Mouse (Mus musculus): ENCODE results near the gene Midn. TPM values are rescaled to one million over a fixed set of nuclear protein-coding genes. Genes with fewer than 3 reads are reported as not detected.
A peak's percentile ranks its signal among the peaks of the same experiment; 100 is the strongest.

The Midn gene
- polyA plus RNA-seq, 1 experiment from 2014 or later = 19.4 TPM

DNA sequence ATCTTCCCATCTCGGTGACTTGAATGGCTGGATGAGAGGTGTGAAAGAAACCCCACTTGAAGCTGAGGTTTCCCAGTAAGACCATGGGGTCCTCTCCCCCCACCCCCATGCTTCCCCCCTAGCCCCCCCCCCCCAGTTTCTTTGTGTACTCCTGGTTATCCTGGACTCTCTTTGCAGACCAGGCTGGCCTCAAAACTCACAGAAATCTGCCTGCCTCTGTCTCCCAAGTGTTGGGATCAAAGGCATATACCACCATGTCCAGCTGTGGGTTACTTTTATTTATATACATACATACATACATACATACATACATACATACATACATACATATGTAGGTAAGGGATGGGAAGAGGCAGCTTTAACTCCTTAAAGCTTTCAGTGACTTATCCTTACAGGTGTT, 21.0 kb downstream of the Midn start:
- no peak for ATAC-seq (ENCODE audit: low FRiP score)
- WGBS = 67% methylated on average over 1 of the region's 1 CpGs
- H3K9me3 ChIP-seq (replicated peaks) = no peaks in the 10 kb centered on the region
- no peaks in the 10 kb centered on the region for H3K27me3 ChIP-seq (replicated peaks)
- H3K4me2 ChIP-seq = peak overlapping the region; percentile 96
- H3K36me3 ChIP-seq = peaks cover 25% of the 10 kb centered on the region
- H3K4me3 ChIP-seq (replicated peaks) = peak overlapping the region; percentile 90
- peaks cover 78% of the 10 kb centered on the region for H3K4me1 ChIP-seq
- peak overlapping the region; percentile 100 for H3K9ac ChIP-seq (replicated peaks)
- peak overlapping the region; percentile 100 for H3K27ac ChIP-seq (replicated peaks)

DNA sequence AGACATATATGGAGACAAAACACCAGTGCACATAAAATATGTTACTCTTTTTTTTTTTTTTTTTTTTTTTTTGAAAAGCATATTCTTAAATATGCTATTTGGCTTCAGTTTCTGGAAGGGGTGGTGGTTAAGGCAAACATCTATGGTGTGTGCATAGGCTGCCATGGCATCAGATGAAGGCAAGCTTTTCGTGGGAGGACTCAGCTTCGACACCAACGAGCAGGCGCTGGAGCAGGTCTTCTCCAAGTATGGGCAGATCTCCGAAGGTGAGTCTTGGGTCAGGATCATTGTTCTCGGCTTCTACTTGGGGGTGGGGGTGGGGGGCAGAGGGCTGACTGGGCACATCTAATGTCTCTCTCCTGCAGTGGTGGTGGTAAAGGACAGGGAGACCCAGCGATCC, 21.6 kb downstream of the Midn start:
- WGBS = 93% methylated on average over 7 of the region's 7 CpGs
- Histone ChIP-seq H3K27ac (replicated peaks) (0 out of 2 replicates have a peak overlapping the region, but pooled peaks have one; percentile 5), H3K9ac (replicated peaks) (peak overlapping the region; percentile 100; the same call in 1 of the 2 replicates)

DNA sequence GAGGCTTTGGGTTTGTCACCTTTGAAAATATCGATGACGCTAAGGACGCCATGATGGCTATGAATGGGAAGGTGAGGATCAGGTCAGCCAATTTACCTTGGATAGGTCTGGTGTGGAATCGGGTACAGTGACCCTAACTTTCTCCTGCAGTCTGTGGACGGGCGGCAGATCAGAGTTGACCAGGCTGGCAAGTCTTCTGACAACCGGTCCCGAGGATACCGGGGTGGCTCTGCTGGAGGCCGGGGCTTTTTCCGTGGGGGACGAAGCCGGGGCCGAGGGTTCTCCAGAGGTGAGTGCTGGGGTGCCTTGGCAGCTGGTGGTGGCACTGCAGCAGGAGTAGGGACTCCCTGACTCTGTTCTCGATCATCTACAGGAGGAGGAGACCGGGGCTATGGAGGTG, 22.0 kb downstream of the Midn start:
- 97% methylated on average over 16 of the region's 16 CpGs for WGBS
- H3K27me3 ChIP-seq (replicated peaks) = no peaks in the 10 kb centered on the region
- H3K4me1 ChIP-seq = peaks cover 72% of the 10 kb centered on the region
- ATAC-seq (ENCODE audit: low FRiP score) = no peak
- 0 out of 2 replicates have a peak overlapping the region, but pooled peaks have one; percentile 1 for H3K4me2 ChIP-seq
- no peaks in the 10 kb centered on the region for H3K9me3 ChIP-seq (replicated peaks)
- H3K36me3 ChIP-seq = peaks cover 25% of the 10 kb centered on the region
- no peak overlapping the region for H3K27ac ChIP-seq (replicated peaks)
- 0 out of 2 replicates have a peak overlapping the region, but pooled peaks have one; percentile 100 for H3K9ac ChIP-seq (replicated peaks)
- no peak overlapping the region for H3K4me3 ChIP-seq (replicated peaks)

More for the DNA sequence above, 21.6 kb downstream of the Midn start:
- H3K4me1 ChIP-seq = peaks cover 73% of the 10 kb centered on the region
- ATAC-seq (ENCODE audit: low FRiP score) = no peak
- H3K27me3 ChIP-seq (replicated peaks) = no peaks in the 10 kb centered on the region
- no peak overlapping the region for H3K4me3 ChIP-seq (replicated peaks)
- H3K4me2 ChIP-seq = peak overlapping the region; percentile 96; the same call in 1 of the 2 replicates
- peaks cover 25% of the 10 kb centered on the region for H3K36me3 ChIP-seq
- no peaks in the 10 kb centered on the region for H3K9me3 ChIP-seq (replicated peaks)

DNA sequence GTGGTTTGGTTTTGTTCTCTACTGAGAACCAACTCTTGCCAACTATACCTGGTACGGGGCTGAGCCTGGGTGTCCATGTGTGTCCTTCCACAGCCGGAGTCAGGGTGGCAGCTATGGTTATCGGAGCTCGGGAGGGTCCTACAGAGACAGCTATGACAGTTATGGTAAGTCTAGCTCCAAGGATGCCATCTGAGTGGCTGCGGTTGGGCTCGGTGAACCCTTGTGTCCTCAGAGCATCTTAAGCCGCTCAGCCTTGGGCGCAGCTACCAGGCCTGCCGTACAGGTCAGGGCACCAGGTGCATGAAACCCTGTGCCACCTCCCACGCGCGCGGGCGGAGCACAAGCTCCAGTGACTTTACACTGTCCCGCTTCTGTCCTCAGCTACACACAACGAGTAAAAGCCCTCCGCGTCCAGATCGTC, 22.5 kb downstream of the Midn start:
- H3K4me1 ChIP-seq = peaks cover 67% of the 10 kb centered on the region
- no peaks in the 10 kb centered on the region for H3K27me3 ChIP-seq (replicated peaks)
- H3K4me2 ChIP-seq = no peak overlapping the region
- H3K9ac ChIP-seq (replicated peaks) = no peak overlapping the region
- H3K27ac ChIP-seq (replicated peaks) = no peak overlapping the region
- H3K36me3 ChIP-seq = peaks cover 25% of the 10 kb centered on the region
- H3K9me3 ChIP-seq (replicated peaks) = no peaks in the 10 kb centered on the region
- no peak for ATAC-seq (ENCODE audit: low FRiP score)
- 97% methylated on average over 19 of the region's 19 CpGs for WGBS
- H3K4me3 ChIP-seq (replicated peaks) = no peak overlapping the region

DNA sequence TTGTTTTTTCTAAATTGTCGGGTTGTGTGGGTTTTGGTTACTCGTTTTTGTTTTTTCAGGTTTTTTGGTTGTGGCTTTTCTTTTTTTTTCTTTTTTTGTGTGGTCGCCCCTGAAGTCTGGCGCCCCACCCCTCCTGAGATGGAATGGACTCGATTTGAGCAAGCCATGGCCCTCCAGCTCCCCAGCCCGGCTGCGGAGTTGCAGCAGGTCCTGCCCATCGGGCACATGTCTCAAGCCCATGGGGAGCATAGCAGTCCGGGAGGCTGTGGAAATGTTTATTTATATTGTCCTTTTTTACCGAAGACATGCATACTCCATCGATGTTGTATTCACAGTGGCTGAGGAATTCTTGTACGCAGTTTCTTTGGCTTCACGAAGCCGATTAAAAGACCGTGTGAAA, 23.2 kb downstream of the Midn start:
- H3K4me3 ChIP-seq (replicated peaks) = no peak overlapping the region
- peak overlapping the region; percentile 92; the same call in 1 of the 2 replicates for H3K27ac ChIP-seq (replicated peaks)
- H3K4me2 ChIP-seq = no peak overlapping the region
- H3K27me3 ChIP-seq (replicated peaks) = no peaks in the 10 kb centered on the region
- peaks cover 25% of the 10 kb centered on the region for H3K36me3 ChIP-seq
- no peaks in the 10 kb centered on the region for H3K9me3 ChIP-seq (replicated peaks)
- 0 out of 2 replicates have a peak overlapping the region, but pooled peaks have one; percentile 60 for H3K9ac ChIP-seq (replicated peaks)
- 89% methylated on average over 15 of the region's 15 CpGs for WGBS
- peaks cover 66% of the 10 kb centered on the region for H3K4me1 ChIP-seq
- ATAC-seq (ENCODE audit: low FRiP score) = no peak

DNA sequence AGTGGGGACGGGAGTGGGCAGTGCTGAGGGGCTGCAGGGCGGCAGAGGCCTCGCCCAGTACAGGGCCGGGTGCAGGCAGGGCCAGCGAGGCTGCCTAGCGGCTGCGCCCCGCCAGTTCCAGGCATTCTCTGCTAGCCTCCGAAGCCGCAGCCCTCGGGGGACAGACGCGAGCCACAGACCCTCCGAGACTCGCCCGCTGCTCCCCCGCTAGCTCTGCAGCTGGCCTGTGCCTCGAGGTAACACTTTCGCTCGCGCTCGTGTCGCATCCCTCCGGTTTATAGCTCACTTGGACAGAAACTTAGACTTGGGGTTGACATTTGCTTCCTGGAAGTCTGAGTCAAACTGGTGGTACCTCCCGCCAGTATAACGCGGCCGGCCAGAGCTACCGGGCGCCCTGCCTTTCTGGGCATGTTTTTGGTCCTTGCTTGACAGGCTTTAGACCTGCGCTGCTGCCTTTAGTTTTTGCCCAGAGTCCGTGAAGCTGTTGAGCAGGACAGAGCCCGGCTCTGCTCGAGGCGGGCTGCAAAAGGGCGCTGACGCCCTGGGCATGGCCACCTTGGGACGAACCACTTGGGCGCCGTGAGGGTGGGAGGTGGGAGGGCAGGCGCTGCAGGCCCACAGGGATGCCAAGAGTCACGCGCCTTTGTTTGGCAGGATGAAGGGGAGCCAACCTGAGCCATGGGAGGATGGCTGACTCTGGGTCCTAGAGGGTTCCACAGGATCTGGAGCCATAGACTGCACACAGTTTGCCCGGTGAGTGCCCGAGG, 23.9 kb downstream of the Midn start:
- Histone ChIP-seq H3K4me1 (peaks cover 61% of the 10 kb centered on the region), H3K27me3 (replicated peaks) (no peaks in the 10 kb centered on the region), H3K4me2 (peak overlapping the region; percentile 79), H3K9ac (replicated peaks) (peak overlapping the region; percentile 60; the same call in 1 of the 2 replicates), H3K27ac (replicated peaks) (peak overlapping the region; percentile 92), H3K9me3 (replicated peaks) (no peaks in the 10 kb centered on the region), H3K36me3 (peaks cover 25% of the 10 kb centered on the region), H3K4me3 (replicated peaks) (peak overlapping the region; percentile 56; the same call in 1 of the 2 replicates)
- ATAC-seq (ENCODE audit: low FRiP score) = no peak
- WGBS = 80% methylated on average over 45 of the region's 45 CpGs

DNA sequence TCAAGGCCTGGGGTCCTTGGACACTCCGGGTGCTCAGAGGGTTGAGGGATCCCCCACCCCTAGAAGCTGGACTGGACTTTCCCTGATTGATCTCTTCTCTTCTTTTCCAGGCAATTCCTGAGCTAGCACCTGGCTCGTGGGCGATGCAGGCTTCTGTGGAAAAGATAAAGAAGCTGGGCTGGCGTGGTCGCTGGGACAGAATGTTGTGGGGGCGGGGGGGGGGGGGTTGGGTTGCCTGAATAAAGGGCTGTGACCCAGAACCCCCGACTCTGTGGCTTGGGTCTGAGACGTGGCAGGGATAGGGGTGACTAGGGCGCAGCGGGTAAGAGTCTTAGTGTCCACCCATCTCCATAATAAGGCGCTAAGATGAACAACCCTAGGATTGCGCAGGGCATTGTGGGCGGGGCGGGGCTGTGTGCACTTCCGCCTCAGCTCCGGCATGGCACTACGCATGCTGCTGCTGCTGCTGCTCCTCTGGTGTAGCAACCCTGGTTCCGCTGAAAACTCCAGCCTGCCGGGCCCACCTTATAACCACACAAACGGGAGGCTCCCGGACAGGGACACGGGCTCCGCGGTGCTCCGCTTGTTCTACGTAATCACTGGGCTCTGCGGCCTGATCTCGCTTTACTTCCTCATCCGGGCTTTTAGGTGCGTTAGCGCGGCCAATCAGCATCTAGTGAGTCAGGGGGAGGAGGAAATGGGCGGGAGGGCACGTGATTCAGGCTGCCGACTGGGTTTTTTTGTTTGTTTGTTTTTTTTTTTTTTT, 24.6 kb downstream of the Midn start, which contains the start of gene 1600002K03Rik:
Gene 1600002K03Rik, plus strand, starts transcription at position 418 of the 766 bp plus-strand sequence.
- Histone ChIP-seq H3K4me1 (peaks cover 58% of the 10 kb centered on the region), H3K36me3 (peaks cover 25% of the 10 kb centered on the region)
- ATAC-seq (ENCODE audit: low FRiP score) = peak; percentile 71

DNA sequence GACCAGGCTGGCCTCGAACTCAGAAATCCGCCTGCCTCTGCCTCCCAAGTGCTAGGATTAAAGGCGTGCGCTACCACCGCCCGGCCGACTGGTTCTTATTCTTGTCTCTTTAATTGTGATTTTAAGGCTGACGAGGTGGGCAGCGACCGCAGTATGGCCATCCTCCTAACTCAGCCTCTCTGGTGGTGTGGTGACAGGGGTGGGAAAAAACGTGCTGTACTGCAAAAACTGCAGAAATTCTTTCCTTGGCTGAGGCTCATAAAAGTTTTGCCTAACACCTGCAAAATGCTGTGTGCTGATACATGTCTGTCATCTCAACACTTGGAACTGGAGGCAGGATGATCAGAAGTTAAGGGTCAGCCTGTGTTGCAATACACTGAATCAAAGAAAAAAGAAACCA, 25.3 kb downstream of the Midn start:
- H3K9me3 ChIP-seq (replicated peaks) = no peaks in the 10 kb centered on the region
- WGBS = 5% methylated on average over 11 of the region's 11 CpGs
- peak overlapping the region; percentile 56 for H3K4me3 ChIP-seq (replicated peaks)
- peak overlapping the region; percentile 60 for H3K9ac ChIP-seq (replicated peaks)
- peak overlapping the region; percentile 79 for H3K4me2 ChIP-seq
- peaks cover 25% of the 10 kb centered on the region for H3K36me3 ChIP-seq
- H3K4me1 ChIP-seq = peaks cover 57% of the 10 kb centered on the region
- no peaks in the 10 kb centered on the region for H3K27me3 ChIP-seq (replicated peaks)
- H3K27ac ChIP-seq (replicated peaks) = peak overlapping the region; percentile 92
- no peak for ATAC-seq (ENCODE audit: low FRiP score)

More for the DNA sequence above, 24.6 kb downstream of the Midn start, which contains the start of gene 1600002K03Rik:
- Histone ChIP-seq H3K27ac (replicated peaks) (peak within 1 kb of the TSS; percentile 92), H3K9ac (replicated peaks) (peak within 1 kb of the TSS; percentile 60), H3K27me3 (replicated peaks) (no peaks in the 10 kb centered on the region), H3K4me2 (peak within 1 kb of the TSS; percentile 79), H3K4me3 (replicated peaks) (peak within 1 kb of the TSS; percentile 56), H3K9me3 (replicated peaks) (no peaks in the 10 kb centered on the region)
- 7% methylated on average over 35 of the region's 35 CpGs for WGBS

DNA sequence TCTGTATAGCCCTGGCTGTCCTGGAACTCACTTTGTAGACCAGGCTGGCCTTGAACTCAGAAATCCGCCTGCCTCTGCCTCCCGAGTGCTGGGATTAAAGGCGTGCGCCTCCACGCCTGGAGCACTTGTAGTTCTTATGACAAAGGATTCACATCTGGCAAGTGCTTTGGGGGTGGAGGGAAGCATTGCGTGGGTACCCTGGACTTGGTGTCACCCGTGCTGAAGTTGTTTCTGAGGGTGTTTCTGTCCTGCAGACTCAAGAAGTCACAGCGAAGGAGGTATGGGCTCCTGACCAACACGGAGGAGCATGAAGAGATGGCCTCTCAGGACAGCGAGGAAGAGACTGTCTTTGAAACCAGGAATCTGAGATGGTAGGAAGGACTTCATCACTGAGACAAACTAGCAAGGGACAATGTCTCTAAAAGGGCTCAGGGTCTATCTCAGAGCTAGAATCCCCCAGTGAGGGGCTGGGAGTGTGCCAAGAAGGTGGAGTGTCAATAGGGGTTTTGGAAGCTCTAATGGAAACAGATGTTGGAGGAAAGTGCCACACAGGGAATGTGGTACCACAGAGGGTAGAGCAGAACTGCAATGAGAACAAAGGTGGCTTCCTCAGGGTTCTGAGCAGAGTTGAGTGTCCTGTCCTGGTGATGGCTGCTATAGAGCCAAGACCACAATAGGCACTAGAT, 26.0 kb downstream of the Midn start:
- Histone ChIP-seq H3K4me3 (replicated peaks) (no peak overlapping the region), H3K4me1 (peaks cover 53% of the 10 kb centered on the region), H3K4me2 (no peak overlapping the region; the same call in 1 of the 2 replicates), H3K27ac (replicated peaks) (no peak overlapping the region), H3K9ac (replicated peaks) (no peak overlapping the region), H3K36me3 (peaks cover 25% of the 10 kb centered on the region), H3K27me3 (replicated peaks) (no peaks in the 10 kb centered on the region), H3K9me3 (replicated peaks) (no peaks in the 10 kb centered on the region)
- no peak for ATAC-seq (ENCODE audit: low FRiP score)
- WGBS = 87% methylated on average over 10 of the region's 10 CpGs

DNA sequence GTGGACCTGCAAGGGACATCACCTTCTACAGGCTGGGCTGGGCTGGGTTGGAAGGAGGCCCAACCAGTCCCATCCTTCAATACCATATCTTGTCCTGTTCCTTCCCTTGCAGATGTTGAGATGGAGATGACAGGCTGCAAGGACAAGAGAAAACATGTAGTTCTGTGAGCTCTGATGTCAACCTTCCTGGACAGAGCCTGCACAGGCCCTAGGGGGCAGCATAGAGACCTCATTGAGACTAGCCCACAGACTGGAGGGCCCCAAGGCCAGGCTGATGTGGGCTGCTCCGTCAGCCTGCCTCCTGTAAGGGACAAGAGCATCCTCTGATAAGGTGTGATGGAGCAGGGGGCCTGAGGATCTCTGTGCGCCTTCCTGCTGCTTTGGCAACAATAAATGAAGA, 26.6 kb downstream of the Midn start:
- Histone ChIP-seq H3K27me3 (replicated peaks) (no peaks in the 10 kb centered on the region), H3K4me2 (no peak overlapping the region), H3K9me3 (replicated peaks) (no peaks in the 10 kb centered on the region), H3K4me1 (peaks cover 47% of the 10 kb centered on the region), H3K27ac (replicated peaks) (no peak overlapping the region), H3K4me3 (replicated peaks) (no peak overlapping the region), H3K36me3 (peaks cover 25% of the 10 kb centered on the region), H3K9ac (replicated peaks) (no peak overlapping the region)
- ATAC-seq (ENCODE audit: low FRiP score) = no peak
- WGBS = 36% methylated on average over 2 of the region's 2 CpGs

Data from neural tube, embryonic 15.5 days (tissue).